Mouse (Mus musculus) olfactory bulb, adult 2 months (tissue): ENCODE results near the gene Cdc34. TPM values are rescaled to one million over a fixed set of nuclear protein-coding genes. Genes with fewer than 3 reads are reported as not detected.
"Not testable (repeated sequence)": the region's sequence is repeated elsewhere in the genome, so short reads cannot be mapped to it uniquely, and the experiment has no call there.

Experiments
- H3K27ac ChIP-seq: fragments of 200-500 bp; 2 replicates; pipeline ENCODE4 v1.5.1; 2012; ENCODE audit warnings: low read depth, low read length; ENCODE audit not compliant: insufficient read depth
- H3K4me1 ChIP-seq: fragments of 200-500 bp; 2 replicates; pipeline ENCODE4 v1.6.1; 2012; ENCODE audit warnings: low read length; ENCODE audit not compliant: control insufficient read depth, insufficient read depth
- H3K4me3 ChIP-seq: fragments of 200-500 bp; 2 replicates; pipeline ENCODE4 v1.5.1; 2012; ENCODE audit warnings: mild to moderate bottlenecking, low read depth, low read length, moderate library complexity; ENCODE audit not compliant: insufficient read depth
- CTCF ChIP-seq: fragments of 200-500 bp; IDR thresholded peaks from 2 replicates; pipeline ENCODE4 v1.5.1; 2012; ENCODE audit warnings: low read depth, mild to moderate bottlenecking, low read length, moderate library complexity; ENCODE audit not compliant: insufficient read depth
- POLR2A ChIP-seq: fragments of 200-500 bp; IDR thresholded peaks from 2 replicates; pipeline ENCODE4 v1.6.1; 2012; ENCODE audit warnings: mild to moderate bottlenecking, low read depth, low read length, moderate library complexity; ENCODE audit not compliant: insufficient read depth
- WGBS: fragments of 180-500 bp; shearing (Covaris S2); methylation state at CpG from one replicate; pipeline ENCODE4 v1.1.7; 2018; 5-methylcytosine and 5-hydroxymethylcytosine counted together
- polyA plus RNA-seq: library from polyadenylated mRNA; stranded (reverse); fragments of >200 nt; gene quantifications from 2 replicates; pipeline ENCODE4 v1.2.4, GENCODE M21; 2012; ENCODE audit warnings: low replicate concordance; ENCODE audit not compliant: missing spikeins, insufficient read depth, insufficient read length

The Cdc34 gene
- polyA plus RNA-seq, 1 experiment, result not detected

DNA sequence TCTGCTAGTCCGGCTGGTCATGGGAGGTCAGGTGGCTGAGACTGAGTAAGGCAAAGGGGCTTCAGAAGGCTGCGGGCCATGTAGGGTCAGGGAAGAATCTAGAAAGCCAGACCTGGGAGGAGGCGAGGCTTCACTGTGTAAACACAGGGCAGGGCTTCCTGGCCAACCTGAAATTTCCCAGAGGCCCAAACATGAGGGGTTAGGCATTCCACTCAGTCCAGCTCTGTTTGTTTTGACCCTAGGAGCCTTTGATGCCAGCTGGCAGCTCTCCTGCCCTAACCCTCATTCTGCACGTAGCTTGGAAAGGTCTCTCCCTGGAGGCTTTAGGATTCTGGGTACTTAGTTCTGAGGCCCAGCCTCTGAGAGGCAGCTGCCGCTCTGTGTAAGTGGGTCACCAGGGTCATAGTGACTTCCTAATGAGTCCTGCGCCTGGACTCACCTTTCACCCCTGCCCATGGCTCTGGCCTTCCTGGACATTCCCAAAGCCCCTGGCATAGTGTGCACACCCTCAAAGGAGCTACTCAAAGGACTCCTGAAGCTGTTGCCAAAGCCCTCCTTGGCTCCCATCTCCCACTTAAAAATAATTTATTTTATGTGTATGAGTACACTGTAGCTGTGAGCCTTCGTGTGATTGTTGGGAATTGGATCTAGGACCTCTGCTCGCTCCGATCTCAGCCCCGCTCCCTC, 19.6 kb downstream of the Cdc34 start:
- H3K4me1 ChIP-seq, result peaks cover 16% of the 10 kb centered on the region
- TF ChIP-seq POLR2A, result no peak
- TF ChIP-seq CTCF, result no peak
- H3K27ac ChIP-seq, result no peak overlapping the region
- 65% methylated on average over 10 of the region's 10 CpGs for WGBS
- no peak overlapping the region for H3K4me3 ChIP-seq

- H3K4me3 ChIP-seq, H3K27ac ChIP-seq: not testable (repeated sequence)
- H3K4me1 ChIP-seq, result peaks cover 28% of the 10 kb centered on the region
- WGBS, result 52% methylated on average over 4 of the region's 4 CpGs
These were observed 21.0 kb downstream of the Cdc34 start for GRCm38 (mm10) chr10:79702970-79703369.

GRCm38 (mm10) chr10:79703541-79703940, 21.5 kb downstream of the Cdc34 start:
- H3K4me3 ChIP-seq, result peak overlapping the region; percentile 87
- TF ChIP-seq POLR2A, result no peak
- TF ChIP-seq CTCF, result no peak
- peak overlapping the region; percentile 48; the same call in 1 of the 2 replicates for H3K27ac ChIP-seq
- WGBS, result 61% methylated on average over 10 of the region's 10 CpGs
- peaks cover 30% of the 10 kb centered on the region for H3K4me1 ChIP-seq

GRCm38 (mm10) chr10:79704065-79704969, 22.3 kb downstream of the Cdc34 start, which contains the start of gene Bsg:
Gene Bsg (plus strand): TSS chr10:79704491.
- Histone ChIP-seq H3K4me1 (peaks cover 37% of the 10 kb centered on the region), H3K27ac (peak within 1 kb of the TSS; percentile 88), H3K4me3 (peak within 1 kb of the TSS; percentile 87)
- 0% methylated on average over 65 of the region's 65 CpGs for WGBS
- peak; percentile 98 for TF ChIP-seq POLR2A
- TF ChIP-seq CTCF, result peak; percentile 33; the same call in 1 of the 2 replicates

DNA sequence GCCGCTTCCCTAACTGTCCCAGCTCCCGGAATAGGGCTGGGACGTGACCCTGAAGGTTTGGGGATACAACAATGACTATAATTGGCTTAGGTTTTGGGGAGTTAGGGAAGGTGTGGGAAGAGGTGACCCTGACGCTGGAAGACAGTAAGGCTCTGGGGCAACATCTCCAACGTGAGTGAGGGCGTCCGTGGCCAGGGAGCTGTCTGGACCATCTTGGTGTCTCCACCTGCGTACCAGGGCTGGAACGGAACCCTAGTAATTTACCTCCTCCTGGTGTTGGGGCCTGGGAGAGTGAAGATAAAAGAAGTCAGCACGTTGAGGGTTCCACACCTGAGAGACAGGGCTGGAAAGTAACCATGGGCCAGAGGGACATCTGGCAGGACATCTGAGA, 23.0 kb downstream of the Cdc34 start:
- peak overlapping the region; percentile 88 for H3K27ac ChIP-seq

GRCm38 (mm10) chr10:79705951-79706350, 24.0 kb downstream of the Cdc34 start:
- 68% methylated on average over 5 of the region's 5 CpGs for WGBS
- H3K4me1 ChIP-seq, result peaks cover 38% of the 10 kb centered on the region
- H3K27ac ChIP-seq, result no peak overlapping the region
- TF ChIP-seq CTCF (no peak), POLR2A (no peak)
- H3K4me3 ChIP-seq, result peak overlapping the region; percentile 87; the same call in 1 of the 2 replicates

More for the DNA sequence above, 23.0 kb downstream of the Cdc34 start:
- WGBS, result under 1% methylated on average over 10 of the region's 10 CpGs
- Histone ChIP-seq H3K4me3 (peak overlapping the region; percentile 87), H3K4me1 (peaks cover 38% of the 10 kb centered on the region)
- no peak for TF ChIP-seq CTCF
- TF ChIP-seq POLR2A, result no peak

- Histone ChIP-seq H3K4me3 (peak overlapping the region; percentile 87), H3K4me1 (peaks cover 38% of the 10 kb centered on the region), H3K27ac (no peak overlapping the region)
- TF ChIP-seq POLR2A, result no peak
- TF ChIP-seq CTCF, result no peak
- whole genome bisulfite sequencing, result 38% methylated on average over 5 of the region's 5 CpGs
These were observed 24.6 kb downstream of the Cdc34 start for GRCm38 (mm10) chr10:79706406-79707094.

GRCm38 (mm10) chr10:79707162-79707561, 25.2 kb downstream of the Cdc34 start:
- peaks cover 38% of the 10 kb centered on the region for H3K4me1 ChIP-seq
- WGBS, result 56% methylated on average over 1 of the region's 1 CpGs
- TF ChIP-seq CTCF (no peak), POLR2A (no peak)
- H3K27ac ChIP-seq, result peak overlapping the region; percentile 11; the same call in 1 of the 2 replicates
- H3K4me3 ChIP-seq, result peak overlapping the region; percentile 87; the same call in 1 of the 2 replicates

GRCm38 (mm10) chr10:79707759-79708158, 25.8 kb downstream of the Cdc34 start:
- H3K4me3 ChIP-seq, result no peak overlapping the region
- no peak overlapping the region for H3K27ac ChIP-seq
- 35% methylated on average over 4 of the region's 4 CpGs for WGBS
- TF ChIP-seq POLR2A (no peak), CTCF (no peak)
- peaks cover 39% of the 10 kb centered on the region for H3K4me1 ChIP-seq
